Mouse (Mus musculus) embryonic facial prominence, embryonic 15.5 days (tissue): ENCODE data around the gene Optn. TPM values are rescaled to one million over a fixed set of nuclear protein-coding genes. Genes with fewer than 3 reads are reported as not detected.

Source experiments
- ATAC-seq: fragments of 200-750 bp; cut with Nextera tagmentation; 2 replicates; pipeline ENCODE4 v1.8.0; 2017; ENCODE audit warnings: low read depth, moderate TSS enrichment; ENCODE audit not compliant: insufficient number of reproducible peaks, low FRiP score, low TSS enrichment
- H3K27ac ChIP-seq: fragments of 300-500 bp; sonication (generic); replicated peaks from 2 replicates; pipeline ENCODE4 v1.5.1; 2015; ENCODE audit warnings: mild to moderate bottlenecking, inconsistent platforms
- H3K27me3 ChIP-seq: fragments of 300-500 bp; sonication (generic); 2 replicates; pipeline ENCODE4 v1.6.1; 2015; ENCODE audit warnings: inconsistent platforms
- H3K36me3 ChIP-seq: fragments of 300-500 bp; sonication (generic); 2 replicates; pipeline ENCODE4 v1.6.1; 2015; ENCODE audit warnings: mild to moderate bottlenecking, inconsistent platforms
- H3K4me1 ChIP-seq: fragments of 300-500 bp; sonication (generic); 2 replicates; pipeline ENCODE4 v1.6.1; 2015; ENCODE audit warnings: inconsistent platforms
- H3K4me2 ChIP-seq: fragments of 300-500 bp; sonication (generic); replicated peaks from 2 replicates; pipeline ENCODE4 v1.6.1; 2015; ENCODE audit warnings: mild to moderate bottlenecking, inconsistent platforms
- H3K4me3 ChIP-seq: fragments of 300-500 bp; sonication (generic); replicated peaks from 2 replicates; pipeline ENCODE4 v1.5.1; 2015; ENCODE audit warnings: mild to moderate bottlenecking, inconsistent platforms
- H3K9ac ChIP-seq: fragments of 300-500 bp; sonication (generic); 2 replicates; pipeline ENCODE4 v1.6.1; 2015; ENCODE audit warnings: inconsistent platforms
- H3K9me3 ChIP-seq: fragments of 300-500 bp; sonication (generic); replicated peaks from 2 replicates; pipeline ENCODE4 v1.6.1; 2016; ENCODE audit warnings: inconsistent platforms
- WGBS: fragments of 180-500 bp; shearing (Covaris S2); methylation state at CpG from one replicate; pipeline ENCODE4 v1.1.7; 2015; 5-methylcytosine and 5-hydroxymethylcytosine counted together
- polyA plus RNA-seq: library from polyadenylated mRNA; unstranded; fragments of >200 nt; fragmentation: Nextera tagmentation; extraction: Ambion mirVana; gene quantifications from 2 replicates; pipeline ENCODE4 v1.2.1, GENCODE M21; 2015

Gene Optn
- polyA plus RNA-seq, 1 experiment from 2014 or later = 8.7 TPM

GRCm38 (mm10) chr2:5027057-5027456 lies 36.8 kb downstream of the Optn start:
- no peaks in the 10 kb centered on the region for H3K27me3 ChIP-seq
- no peak overlapping the region for H3K4me2 ChIP-seq
- no peak for ATAC-seq
- H3K27ac ChIP-seq = no peak overlapping the region
- no peak overlapping the region for H3K9ac ChIP-seq
- no peaks in the 10 kb centered on the region for H3K36me3 ChIP-seq
- no peaks in the 10 kb centered on the region for H3K9me3 ChIP-seq
- H3K4me3 ChIP-seq = no peak overlapping the region
- WGBS = 73% methylated on average over 6 of the region's 6 CpGs
- H3K4me1 ChIP-seq = no peaks in the 10 kb centered on the region

DNA sequence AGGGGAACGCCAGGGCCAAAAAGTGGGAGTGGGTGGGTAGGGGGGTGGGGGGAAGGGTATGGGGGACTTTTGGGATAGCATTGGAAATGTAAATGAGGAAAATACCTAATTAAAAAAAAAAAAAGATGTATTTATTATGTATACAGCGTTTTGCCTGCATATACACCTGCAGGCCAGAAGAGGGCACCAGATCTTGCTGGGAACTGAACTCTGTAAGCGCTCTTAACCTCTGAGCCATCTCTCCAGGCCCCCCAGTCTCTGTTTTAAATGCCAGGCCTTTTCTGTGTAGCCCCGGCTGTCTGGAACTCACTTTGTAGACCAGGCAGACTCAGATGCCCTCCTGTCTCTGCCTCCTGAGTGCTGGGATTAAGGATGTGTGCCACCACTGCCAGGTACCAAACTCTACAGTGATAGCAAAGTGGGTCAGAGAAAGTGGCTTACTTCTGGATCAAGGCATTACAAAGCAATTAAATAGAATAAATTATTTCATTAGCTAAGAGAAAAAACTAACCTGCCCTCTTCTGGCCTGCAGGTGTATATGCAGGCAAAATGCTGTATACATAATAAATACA lies 38.6 kb downstream of the Optn start:
- no peaks in the 10 kb centered on the region for H3K4me1 ChIP-seq
- no peak overlapping the region for H3K4me3 ChIP-seq
- no peaks in the 10 kb centered on the region for H3K9me3 ChIP-seq
- H3K36me3 ChIP-seq = no peaks in the 10 kb centered on the region
- H3K9ac ChIP-seq = no peak overlapping the region
- H3K4me2 ChIP-seq = no peak overlapping the region
- no peaks in the 10 kb centered on the region for H3K27me3 ChIP-seq
- 67% methylated on average over 3 of the region's 4 CpGs for WGBS
- no peak for ATAC-seq
- H3K27ac ChIP-seq = no peak overlapping the region

- Histone ChIP-seq H3K27me3 (no peaks in the 10 kb centered on the region), H3K36me3 (no peaks in the 10 kb centered on the region), H3K9me3 (no peaks in the 10 kb centered on the region), H3K4me1 (no peaks in the 10 kb centered on the region), H3K27ac (no peak overlapping the region), H3K4me2 (no peak overlapping the region), H3K4me3 (no peak overlapping the region), H3K9ac (no peak overlapping the region)
- WGBS = 56% methylated on average over 14 of the region's 14 CpGs
- ATAC-seq = no peak
Measured at GRCm38 (mm10) chr2:5023699-5024399, 40.0 kb downstream of the Optn start.

- H3K27me3 ChIP-seq = no peaks in the 10 kb centered on the region
- H3K4me1 ChIP-seq = no peaks in the 10 kb centered on the region
- WGBS = 47% methylated on average over 2 of the region's 2 CpGs
- H3K27ac ChIP-seq = no peak overlapping the region
- H3K9me3 ChIP-seq = no peaks in the 10 kb centered on the region
- H3K4me2 ChIP-seq = no peak overlapping the region
- H3K36me3 ChIP-seq = no peaks in the 10 kb centered on the region
- H3K9ac ChIP-seq = no peak overlapping the region
- ATAC-seq = no peak
- H3K4me3 ChIP-seq = no peak overlapping the region
Measured at GRCm38 (mm10) chr2:5023275-5023674, 40.6 kb downstream of the Optn start.

DNA sequence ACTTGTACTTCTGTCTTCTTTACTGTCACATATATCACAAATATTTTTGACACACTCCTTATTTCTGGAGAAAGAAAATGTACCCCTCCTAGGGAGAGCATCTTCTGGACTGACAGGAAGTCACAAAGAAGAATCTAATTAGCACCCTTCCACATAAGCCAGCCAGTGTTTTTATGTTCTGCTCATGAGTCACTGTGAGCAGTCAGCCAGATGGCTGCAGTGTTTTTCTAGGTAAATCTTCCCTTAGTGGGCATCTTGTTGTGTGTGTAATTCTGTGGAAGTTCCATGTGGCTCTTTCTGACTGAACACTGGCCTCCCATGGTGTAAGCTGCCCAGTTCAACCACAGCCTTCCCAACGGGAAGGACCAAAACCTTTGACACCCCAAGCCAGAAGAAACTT lies 44.1 kb downstream of the Optn start:
- WGBS = 61% methylated on average over 1 of the region's 1 CpGs
- no peak overlapping the region for H3K4me2 ChIP-seq
- H3K9me3 ChIP-seq = no peaks in the 10 kb centered on the region
- H3K9ac ChIP-seq = no peak overlapping the region
- no peak overlapping the region for H3K27ac ChIP-seq
- no peak overlapping the region for H3K4me3 ChIP-seq
- H3K27me3 ChIP-seq = no peaks in the 10 kb centered on the region
- H3K4me1 ChIP-seq = no peaks in the 10 kb centered on the region
- H3K36me3 ChIP-seq = no peaks in the 10 kb centered on the region
- no peak for ATAC-seq

GRCm38 (mm10) chr2:5016922-5017321 lies 46.9 kb downstream of the Optn start:
- 92% methylated on average over 7 of the region's 7 CpGs for WGBS
- Histone ChIP-seq H3K27ac (no peak overlapping the region), H3K27me3 (no peaks in the 10 kb centered on the region), H3K4me2 (no peak overlapping the region), H3K9me3 (no peaks in the 10 kb centered on the region), H3K9ac (no peak overlapping the region), H3K36me3 (no peaks in the 10 kb centered on the region), H3K4me1 (peaks cover 3% of the 10 kb centered on the region), H3K4me3 (no peak overlapping the region)
- ATAC-seq = no peak

GRCm38 (mm10) chr2:5015527-5015926 lies 48.3 kb downstream of the Optn start:
- ATAC-seq = no peak
- H3K36me3 ChIP-seq = no peaks in the 10 kb centered on the region
- no peak overlapping the region for H3K4me2 ChIP-seq
- H3K9me3 ChIP-seq = no peaks in the 10 kb centered on the region
- 77% methylated on average over 6 of the region's 6 CpGs for WGBS
- H3K27ac ChIP-seq = no peak overlapping the region
- no peaks in the 10 kb centered on the region for H3K27me3 ChIP-seq
- H3K4me1 ChIP-seq = peaks cover 10% of the 10 kb centered on the region
- H3K4me3 ChIP-seq = no peak overlapping the region
- no peak overlapping the region for H3K9ac ChIP-seq

DNA sequence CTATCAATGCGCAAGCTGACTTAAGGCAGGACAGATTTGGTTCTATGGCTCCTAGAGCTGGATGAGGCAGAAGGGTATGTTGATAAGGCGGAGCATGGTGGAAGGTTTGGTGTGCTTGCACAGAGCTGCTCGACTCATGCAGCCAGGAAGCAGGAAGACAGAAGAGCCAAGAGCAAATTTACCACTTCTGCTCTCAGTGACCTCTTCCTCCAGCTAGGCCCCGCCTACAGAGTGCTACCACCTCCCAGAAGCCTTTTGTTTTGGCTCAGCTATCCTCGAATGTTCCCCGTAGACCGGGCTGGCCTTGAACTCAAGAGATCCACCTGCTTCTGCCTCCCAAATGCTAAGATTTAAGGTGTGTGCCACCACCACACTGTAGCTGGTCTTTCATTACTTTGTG lies 49.2 kb downstream of the Optn start:
- Histone ChIP-seq H3K4me3 (no peak overlapping the region), H3K4me2 (no peak overlapping the region), H3K27ac (no peak overlapping the region), H3K4me1 (peaks cover 10% of the 10 kb centered on the region), H3K27me3 (no peaks in the 10 kb centered on the region), H3K9me3 (no peaks in the 10 kb centered on the region), H3K9ac (no peak overlapping the region), H3K36me3 (no peaks in the 10 kb centered on the region)
- 74% methylated on average over 7 of the region's 7 CpGs for WGBS
- ATAC-seq = no peak

GRCm38 (mm10) chr2:5012491-5013324 lies 51.1 kb downstream of the Optn start, which contains the start of gene Mcm10:
Gene Mcm10 (minus strand): TSS chr2:5012791.
- peak; percentile 100 for ATAC-seq

DNA sequence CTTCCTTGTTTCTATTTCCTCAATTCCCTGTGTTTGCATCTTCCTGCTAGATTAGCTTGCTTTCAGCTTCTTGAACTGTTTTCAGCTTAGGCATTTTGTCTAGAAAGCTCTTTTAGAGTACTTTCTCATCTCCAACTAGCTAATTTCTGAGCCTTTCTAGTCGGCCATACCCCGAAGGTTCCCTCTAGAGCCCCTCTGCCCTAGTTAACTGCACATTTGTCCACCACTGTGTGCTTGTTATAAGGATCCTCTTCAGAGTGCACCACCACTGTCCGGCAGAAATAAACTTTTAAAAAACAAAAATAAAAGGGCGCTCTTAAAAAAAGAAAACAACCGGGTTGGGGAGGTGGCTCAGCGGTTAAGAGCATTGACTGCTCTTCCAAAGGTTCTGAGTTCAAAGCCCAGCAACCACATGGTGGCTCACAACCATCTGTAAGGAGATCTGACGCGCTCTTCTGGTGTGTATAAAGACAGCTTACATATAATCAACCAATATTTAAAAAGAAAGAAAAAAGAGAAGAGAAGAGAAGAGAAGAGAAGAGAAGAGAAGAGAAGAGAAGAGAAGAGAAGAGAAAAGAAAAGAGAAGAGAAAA lies 51.9 kb downstream of the Optn start:
- Histone ChIP-seq H3K4me2 (peak overlapping the region; percentile 78), H3K9ac (peak overlapping the region; percentile 50), H3K4me3 (peak overlapping the region; percentile 79), H3K9me3 (no peaks in the 10 kb centered on the region), H3K36me3 (peaks cover 8% of the 10 kb centered on the region; the same call in 1 of the 2 replicates), H3K27ac (no peak overlapping the region), H3K27me3 (no peaks in the 10 kb centered on the region), H3K4me1 (peaks cover 10% of the 10 kb centered on the region)
- WGBS = 9% methylated on average over 8 of the region's 8 CpGs
- ATAC-seq = no peak

More at GRCm38 (mm10) chr2:5012491-5013324, 51.1 kb downstream of the Optn start, which contains the start of gene Mcm10:
- H3K9ac ChIP-seq = peak within 1 kb of the TSS; percentile 50
- H3K4me2 ChIP-seq = peak within 1 kb of the TSS; percentile 78
- 4% methylated on average over 32 of the region's 32 CpGs for WGBS
- peak within 1 kb of the TSS; percentile 79 for H3K4me3 ChIP-seq
- 0 out of 2 replicates have a peak within 1 kb of the TSS, but pooled peaks have one; percentile 8 for H3K27ac ChIP-seq
- no peaks in the 10 kb centered on the region for H3K9me3 ChIP-seq
- H3K36me3 ChIP-seq = peaks cover 1% of the 10 kb centered on the region; the same call in 1 of the 2 replicates
- no peaks in the 10 kb centered on the region for H3K27me3 ChIP-seq
- peaks cover 10% of the 10 kb centered on the region for H3K4me1 ChIP-seq

DNA sequence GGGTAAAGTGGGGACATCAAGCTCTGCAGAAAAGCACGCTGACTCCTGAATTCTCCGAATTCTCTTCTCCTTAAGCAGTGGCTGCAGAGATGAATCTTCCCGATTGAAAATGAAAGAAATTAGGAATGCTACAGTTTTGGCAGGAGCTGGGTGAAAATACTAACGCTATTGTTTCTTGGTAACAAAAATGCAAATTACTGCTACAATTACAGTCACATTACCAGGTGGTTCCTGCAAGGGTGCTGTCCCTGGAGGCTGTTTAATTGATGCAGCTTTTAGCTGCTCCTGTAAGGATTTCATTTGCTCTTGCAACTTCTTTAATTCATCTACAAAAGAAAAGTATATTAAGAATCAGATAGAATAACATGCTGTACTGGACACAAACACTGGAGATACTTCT lies 56.7 kb downstream of the Optn start:
- H3K9me3 ChIP-seq = no peaks in the 10 kb centered on the region
- peaks cover 9% of the 10 kb centered on the region for H3K4me1 ChIP-seq
- H3K4me2 ChIP-seq = no peak overlapping the region
- no peak overlapping the region for H3K9ac ChIP-seq
- H3K4me3 ChIP-seq = no peak overlapping the region
- H3K36me3 ChIP-seq = peaks cover 38% of the 10 kb centered on the region
- no peaks in the 10 kb centered on the region for H3K27me3 ChIP-seq
- H3K27ac ChIP-seq = no peak overlapping the region
- WGBS = 88% methylated on average over 4 of the region's 4 CpGs
- ATAC-seq = no peak
